Mouse (Mus musculus) liver, adult (tissue): ENCODE data around the gene Slc39a3.

Experiments used
- GATA4 ChIP-seq: IDR thresholded peaks from 2 replicates; pipeline ENCODE4 v1.6.1; 2014; ENCODE audit warnings: mild to moderate bottlenecking, low read length; ENCODE audit not compliant: insufficient replicate concordance

The Slc39a3 gene

GRCm38 (mm10) chr10:80981564-80982112, 55.6 kb downstream of the Slc39a3 start:
- no peak for TF ChIP-seq GATA4
